Mouse (Mus musculus): Measurements from ENCODE around the gene Mtx1. TPM values are rescaled to one million over a fixed set of nuclear protein-coding genes. Genes with fewer than 3 reads are reported as not detected.

The Mtx1 gene
- polyA plus RNA-seq, 1 experiment = 458 TPM

DNA sequence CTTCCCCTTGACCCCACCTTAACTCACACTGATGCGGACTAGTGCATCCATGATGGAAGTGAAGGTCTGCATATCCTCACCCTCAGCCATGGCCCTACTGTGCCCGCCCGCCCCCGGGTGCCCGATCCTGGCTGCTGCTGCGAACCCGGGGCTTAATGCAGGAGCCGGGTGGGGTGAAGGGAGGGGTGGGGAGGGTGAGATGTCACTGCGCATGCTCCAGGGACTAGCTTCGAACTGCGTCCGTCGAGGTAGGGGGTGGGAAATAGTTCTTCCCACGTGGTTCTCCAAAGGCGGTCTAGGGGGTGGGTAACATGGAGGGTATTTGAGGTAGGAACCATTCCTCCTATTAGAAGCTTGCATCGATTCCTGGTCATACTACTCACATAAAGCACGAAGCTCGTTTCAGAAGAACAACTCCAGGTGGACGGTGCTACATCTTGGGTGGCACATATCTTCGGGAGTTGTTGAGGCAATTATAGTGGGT, 18.8 kb upstream of the Mtx1 start, which contains the start of gene Krtcap2:
TSS of gene Krtcap2 (plus strand) at position 279 of the 484 bp plus-strand sequence.
- no peak for TF ChIP-seq GATA1 (IDR thresholded peaks at IDR 0.05; ENCODE audit: low read length)

GRCm38 (mm10) chr3:89244982-89245687, 18.2 kb upstream of the Mtx1 start:
- no peak for TF ChIP-seq GATA1 (IDR thresholded peaks at IDR 0.05; ENCODE audit: low read length)

GRCm38 (mm10) chr3:89244158-89244981, 17.5 kb upstream of the Mtx1 start:
- TF ChIP-seq GATA1 (IDR thresholded peaks at IDR 0.05; ENCODE audit: low read length) = no peak

GRCm38 (mm10) chr3:89243609-89244008, 16.7 kb upstream of the Mtx1 start:
- no peak for TF ChIP-seq GATA1 (IDR thresholded peaks at IDR 0.05; ENCODE audit: low read length)

GRCm38 (mm10) chr3:89242331-89242895, 15.5 kb upstream of the Mtx1 start:
- TF ChIP-seq GATA1 (IDR thresholded peaks at IDR 0.05; ENCODE audit: low read length) = no peak

- no peak for TF ChIP-seq GATA1 (IDR thresholded peaks at IDR 0.05; ENCODE audit: low read length)
These were observed 11.6 kb upstream of the Mtx1 start for GRCm38 (mm10) chr3:89238494-89238893.

DNA sequence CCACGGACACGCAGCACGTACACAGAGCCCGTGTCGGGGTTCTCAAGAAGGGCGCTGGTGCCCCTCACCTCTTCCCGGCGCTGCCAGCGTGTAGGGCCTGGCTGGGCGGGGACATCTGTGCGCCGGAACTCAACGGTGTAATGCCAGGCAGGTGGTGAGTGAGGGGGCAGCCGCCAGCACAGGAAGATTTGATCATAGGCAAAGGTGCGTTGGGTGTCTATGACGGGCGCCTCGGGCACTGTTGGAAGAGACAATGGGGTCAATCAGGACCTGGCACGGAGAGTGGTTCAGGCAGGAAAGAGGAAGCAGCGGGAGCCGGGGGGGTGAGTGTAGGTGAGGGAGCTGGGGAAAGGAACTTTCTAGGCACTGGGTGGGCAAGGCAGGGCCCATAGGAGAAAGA, 10.8 kb upstream of the Mtx1 start:
- TF ChIP-seq GATA1 (IDR thresholded peaks at IDR 0.05; ENCODE audit: low read length) = no peak

- no peak for TF ChIP-seq GATA1 (IDR thresholded peaks at IDR 0.05; ENCODE audit: low read length)
These were observed 9.6 kb upstream of the Mtx1 start for GRCm38 (mm10) chr3:89236516-89236915.

DNA sequence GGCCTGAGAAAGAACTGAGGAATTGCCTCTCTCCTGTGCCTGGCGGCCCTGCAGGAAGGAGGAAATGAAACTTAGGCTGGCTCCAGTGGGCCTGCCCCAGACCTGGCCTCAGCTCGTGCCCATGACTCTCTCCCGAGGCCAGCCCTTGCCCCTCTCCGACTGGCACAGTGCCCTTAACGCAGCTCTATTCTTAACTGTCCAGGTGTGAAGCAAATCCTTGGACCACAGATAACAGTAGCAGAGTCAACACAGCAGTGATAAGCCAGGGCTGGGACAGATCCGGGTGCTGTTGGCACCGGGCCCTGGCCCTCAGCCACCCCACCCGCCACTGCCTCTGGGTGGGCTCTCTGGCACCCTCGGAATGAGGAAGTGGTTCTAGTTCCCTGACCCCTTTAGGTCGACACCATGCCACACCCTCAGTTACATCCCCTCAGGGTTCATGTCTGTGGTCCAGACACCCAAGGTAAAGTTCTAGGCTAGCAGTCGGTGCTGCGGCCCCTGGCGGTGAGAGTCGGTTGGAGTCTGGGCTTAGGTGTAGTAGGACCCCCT, 6.7 kb upstream of the Mtx1 start:
- TF ChIP-seq GATA1 (IDR thresholded peaks at IDR 0.05; ENCODE audit: low read length) = no peak

DNA sequence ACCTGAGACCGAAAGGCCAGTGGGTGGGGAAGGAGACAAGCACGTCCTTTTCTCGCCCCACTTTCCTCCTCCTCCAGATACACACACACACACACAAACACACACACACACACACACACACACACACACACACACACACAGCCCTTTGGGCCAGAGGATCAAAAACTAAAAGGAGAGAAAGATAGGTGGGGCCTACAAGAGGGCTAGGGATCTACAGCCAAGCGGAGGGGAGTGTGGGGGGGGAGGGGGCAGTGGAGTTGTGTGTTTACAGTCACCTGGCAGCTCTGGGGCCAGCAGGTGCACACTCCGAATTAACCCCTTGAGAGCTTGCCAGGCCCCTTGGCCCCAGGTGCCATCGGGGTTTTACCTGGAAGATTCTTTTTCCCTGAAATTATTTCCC, 5.7 kb upstream of the Mtx1 start:
- no peak for TF ChIP-seq GATA1 (IDR thresholded peaks at IDR 0.05; ENCODE audit: low read length)

- TF ChIP-seq GATA1 (IDR thresholded peaks at IDR 0.05; ENCODE audit: low read length) = no peak
These were observed 4.9 kb upstream of the Mtx1 start for GRCm38 (mm10) chr3:89231772-89232275.

DNA sequence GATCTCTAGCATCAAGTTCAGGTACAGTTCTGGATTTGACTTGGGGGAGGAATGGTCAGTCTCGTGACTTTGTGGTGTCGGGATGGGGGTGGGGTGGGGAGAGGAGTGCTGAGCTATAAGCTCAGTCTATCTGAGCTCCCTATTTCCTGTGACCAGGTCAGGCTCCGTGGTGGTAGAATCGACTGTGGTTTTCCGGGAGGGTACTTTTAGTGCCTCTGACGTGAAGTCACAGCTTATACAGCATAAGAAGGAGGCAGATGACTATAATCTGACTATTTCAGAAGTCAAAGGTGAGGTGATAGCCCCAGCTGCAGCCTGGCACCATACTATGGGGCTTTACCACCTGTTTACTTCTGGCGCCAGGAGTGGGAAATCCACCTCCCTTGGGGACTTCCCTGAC, 4.5 kb upstream of the Mtx1 start:
- TF ChIP-seq GATA1 (IDR thresholded peaks at IDR 0.05; ENCODE audit: low read length) = no peak

DNA sequence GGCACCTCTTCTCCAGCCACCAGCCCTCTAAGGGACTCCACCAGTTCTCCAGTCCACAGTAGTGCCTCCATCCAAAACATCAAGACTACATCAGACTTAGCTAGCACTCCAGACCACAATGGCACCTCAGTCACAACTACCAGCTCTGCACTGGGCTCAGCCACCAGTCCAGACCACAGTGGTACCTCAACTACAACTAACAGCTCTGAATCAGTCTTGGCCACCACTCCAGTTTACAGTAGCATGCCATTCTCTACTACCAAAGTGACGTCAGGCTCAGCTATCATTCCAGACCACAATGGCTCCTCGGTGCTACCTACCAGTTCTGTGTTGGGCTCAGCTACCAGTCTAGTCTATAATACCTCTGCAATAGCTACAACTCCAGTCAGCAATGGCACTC, 3.7 kb upstream of the Mtx1 start:
- TF ChIP-seq GATA1 (IDR thresholded peaks at IDR 0.05; ENCODE audit: low read length) = no peak

DNA sequence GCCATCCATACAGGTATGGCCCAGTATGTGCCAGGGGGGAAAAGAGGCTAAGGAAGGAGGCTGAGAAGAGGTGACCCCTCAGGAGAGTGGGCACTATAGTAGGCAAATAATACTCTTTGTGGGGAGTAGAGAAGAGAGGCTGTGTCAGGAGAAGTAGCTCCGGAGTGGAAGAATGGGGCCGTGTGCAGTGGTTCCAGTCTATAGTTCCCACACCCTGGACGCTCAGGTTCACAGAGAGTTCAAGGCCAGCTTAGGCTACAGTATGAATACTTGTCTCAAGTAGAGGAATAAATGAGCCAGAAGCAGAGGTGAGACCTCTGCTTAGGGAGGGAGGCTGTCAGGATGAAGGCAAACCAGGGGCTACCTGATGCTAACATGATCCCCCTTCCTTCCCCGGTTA, 2.4 kb upstream of the Mtx1 start:
- no peak for TF ChIP-seq GATA1 (IDR thresholded peaks at IDR 0.05; ENCODE audit: low read length)

GRCm38 (mm10) chr3:89228836-89229235, 1.9 kb upstream of the Mtx1 start, which contains the start of gene Muc1:
Muc1 (plus strand) TSS chr3:89229057.
- no peak for TF ChIP-seq GATA1 (IDR thresholded peaks at IDR 0.05; ENCODE audit: low read length)

DNA sequence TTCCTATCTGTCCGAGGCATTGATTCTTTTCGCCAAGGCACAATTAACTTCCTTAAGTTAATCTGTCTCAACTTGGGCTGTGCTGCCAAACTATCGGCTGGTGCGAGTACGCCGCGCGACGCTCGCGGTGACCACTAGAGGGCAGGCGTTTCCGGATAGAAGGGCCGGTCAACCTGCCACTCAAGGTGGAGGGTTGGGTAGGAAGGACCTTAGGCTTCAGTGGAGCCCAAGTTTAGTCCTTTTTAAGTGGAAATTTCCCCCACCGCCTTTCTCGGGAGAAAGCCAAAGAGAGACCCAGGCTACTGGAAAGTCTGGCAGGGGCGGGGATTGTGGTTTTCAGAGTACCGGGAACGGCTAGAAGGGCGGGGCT, 1.3 kb upstream of the Mtx1 start:
- no peak for TF ChIP-seq GATA1 (IDR thresholded peaks at IDR 0.05; ENCODE audit: low read length)
